Mouse (Mus musculus) spleen, postnatal 10 days (tissue): ENCODE measurements around the gene Slc38a10.

ENCODE experiments used
- DNase-seq, 2 experiments: peaks; one replicate each; pipeline ENCODE4 v3.0.0; 2021 to 2022; ENCODE audit warnings: low spot score in 2 of 2

Gene Slc38a10

GRCm38 (mm10) chr11:120060634-120061033, 90.5 kb downstream of the Slc38a10 start:
- DNase-seq: no peak

DNA sequence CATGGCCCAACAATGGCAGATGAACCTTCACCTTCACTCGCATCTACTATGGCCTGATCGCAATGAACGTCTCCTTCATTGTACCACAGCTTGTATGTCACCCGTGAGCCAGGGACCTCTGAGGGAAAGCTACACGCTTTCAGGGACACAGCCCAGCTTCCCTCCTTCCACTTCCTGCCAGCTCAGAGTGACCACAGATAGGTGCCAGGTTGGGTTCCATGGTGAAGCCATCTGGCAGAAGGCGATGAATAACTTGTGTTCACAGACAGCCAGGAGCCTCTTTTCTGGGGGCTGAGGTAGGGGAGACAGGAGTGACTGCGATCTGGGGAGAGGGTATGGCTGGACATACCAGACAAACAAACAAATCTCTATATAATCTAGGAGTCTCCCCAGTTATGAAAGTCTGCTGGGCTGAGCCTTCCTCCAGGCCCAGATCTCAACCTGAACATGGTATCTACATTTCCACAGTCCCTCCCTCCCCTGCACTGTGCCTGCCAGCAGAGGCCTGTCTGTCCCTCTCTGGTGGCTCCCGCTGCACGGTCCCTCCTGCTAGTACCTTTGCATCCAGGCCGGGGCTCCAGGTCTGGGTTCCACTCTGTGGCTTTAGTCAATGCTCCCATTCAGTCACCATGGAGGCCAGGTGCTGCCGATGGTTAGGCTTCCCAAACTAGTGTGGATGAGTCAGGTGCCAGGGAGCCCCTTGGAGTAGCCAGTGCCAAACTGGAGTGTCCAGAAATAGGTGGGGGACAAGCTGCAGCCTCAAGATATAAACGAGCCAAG, 95.0 kb downstream of the Slc38a10 start:
- no peak for DNase-seq
